ENCODE assay signal across 23 mouse cellular contexts in genomic region chr3:9957870-9958269, GRCm38 (mm10).
"Had no signal": no experiment of that assay in that cellular context is flagged by ENCODE, and none has a peak within 500 bp of the region (broad histone marks: within the 10 kb centered on the region; RNA-seq: fewer than 3 reads in every experiment).

No protein-coding gene starts in this region.

- H3K4me1 ChIP-seq: limb, embryonic 12.5 days; limb, embryonic 15.5 days; lung, embryonic 15.5 days; midbrain, embryonic 10.5 days; midbrain, embryonic 13.5 days; neural tube, embryonic 13.5 days; stomach, embryonic 15.5 days had no signal

- H3K27ac ChIP-seq: kidney, postnatal 0 days; left cerebral cortex, adult 2 months; limb, embryonic 12.5 days; limb, embryonic 15.5 days; liver, embryonic 14.5 days; lung, embryonic 15.5 days; midbrain, embryonic 10.5 days; midbrain, embryonic 13.5 days; neural tube, embryonic 13.5 days; stomach, embryonic 15.5 days had no signal

- H3K9ac ChIP-seq: limb, embryonic 12.5 days; limb, embryonic 15.5 days; liver, embryonic 14.5 days; lung, embryonic 15.5 days; midbrain, embryonic 13.5 days; neural tube, embryonic 13.5 days; stomach, embryonic 15.5 days had no signal

- ATAC-seq: inflammation-experienced regulatory T-cells, adult 6 months; midbrain, embryonic 13.5 days; midbrain, embryonic 16.5 days had no signal

- DNase-seq: kidney, adult 11 months; kidney, postnatal 25 days; layer of hippocampus, postnatal 36 days; lung, adult 18-20 months; lung, postnatal 10 days; lung, postnatal 36 days; retina, postnatal 1 day; right cerebral cortex, postnatal 25 days; spleen, adult 18-20 months; thymus, postnatal 25 days had no signal

- H3K9me3 ChIP-seq: limb, embryonic 15.5 days; lung, embryonic 15.5 days; midbrain, embryonic 10.5 days; midbrain, embryonic 13.5 days; neural tube, embryonic 13.5 days; stomach, embryonic 15.5 days had no signal

- H3K27me3 ChIP-seq: limb, embryonic 12.5 days; limb, embryonic 15.5 days; lung, embryonic 15.5 days; midbrain, embryonic 13.5 days; neural tube, embryonic 13.5 days; stomach, embryonic 15.5 days had no signal

- H3K4me2 ChIP-seq: limb, embryonic 12.5 days; limb, embryonic 15.5 days; lung, embryonic 15.5 days; midbrain, embryonic 13.5 days; neural tube, embryonic 13.5 days; stomach, embryonic 15.5 days had no signal

- H3K4me3 ChIP-seq: left cerebral cortex, adult 2 months; limb, embryonic 12.5 days; limb, embryonic 15.5 days; lung, embryonic 15.5 days; midbrain, embryonic 10.5 days; midbrain, embryonic 13.5 days; myocyte; neural tube, embryonic 13.5 days; stomach, embryonic 15.5 days had no signal

- H3K36me3 ChIP-seq: limb, embryonic 12.5 days; limb, embryonic 15.5 days; lung, embryonic 15.5 days; midbrain, embryonic 10.5 days; midbrain, embryonic 13.5 days; neural tube, embryonic 13.5 days; stomach, embryonic 15.5 days had no signal
